Mouse (Mus musculus) urinary bladder, postnatal 36 days (tissue): ENCODE data around the gene Gm42688.

ENCODE experiments used
- DNase-seq, 2 experiments: peaks; one replicate each; pipeline ENCODE4 v3.0.0; 2022; ENCODE audit warnings: low spot score in 2 of 2, mixed read lengths in 1 of 2

The Gm42688 gene

DNA sequence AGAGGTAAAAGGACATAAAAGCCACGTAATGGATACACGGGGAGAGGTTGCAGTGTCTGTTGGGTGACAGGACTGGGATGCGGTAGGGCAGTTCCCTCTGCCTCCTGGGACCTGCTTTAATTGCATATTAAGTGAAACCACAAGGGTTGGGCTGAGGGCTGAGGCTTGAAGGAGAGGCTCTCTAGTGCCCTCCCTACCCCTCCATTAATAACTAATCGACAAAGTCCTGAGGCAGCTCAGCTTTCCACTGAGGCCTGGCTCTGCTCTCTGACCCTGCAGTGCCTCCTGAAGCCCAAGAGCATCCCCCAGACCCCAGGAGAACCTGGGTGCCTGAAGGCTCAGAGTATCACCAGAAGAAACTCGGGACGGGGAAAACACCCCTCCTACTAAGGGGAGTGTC, 16.9 kb upstream of the Gm42688 start:
- no peak for DNase-seq

DNA sequence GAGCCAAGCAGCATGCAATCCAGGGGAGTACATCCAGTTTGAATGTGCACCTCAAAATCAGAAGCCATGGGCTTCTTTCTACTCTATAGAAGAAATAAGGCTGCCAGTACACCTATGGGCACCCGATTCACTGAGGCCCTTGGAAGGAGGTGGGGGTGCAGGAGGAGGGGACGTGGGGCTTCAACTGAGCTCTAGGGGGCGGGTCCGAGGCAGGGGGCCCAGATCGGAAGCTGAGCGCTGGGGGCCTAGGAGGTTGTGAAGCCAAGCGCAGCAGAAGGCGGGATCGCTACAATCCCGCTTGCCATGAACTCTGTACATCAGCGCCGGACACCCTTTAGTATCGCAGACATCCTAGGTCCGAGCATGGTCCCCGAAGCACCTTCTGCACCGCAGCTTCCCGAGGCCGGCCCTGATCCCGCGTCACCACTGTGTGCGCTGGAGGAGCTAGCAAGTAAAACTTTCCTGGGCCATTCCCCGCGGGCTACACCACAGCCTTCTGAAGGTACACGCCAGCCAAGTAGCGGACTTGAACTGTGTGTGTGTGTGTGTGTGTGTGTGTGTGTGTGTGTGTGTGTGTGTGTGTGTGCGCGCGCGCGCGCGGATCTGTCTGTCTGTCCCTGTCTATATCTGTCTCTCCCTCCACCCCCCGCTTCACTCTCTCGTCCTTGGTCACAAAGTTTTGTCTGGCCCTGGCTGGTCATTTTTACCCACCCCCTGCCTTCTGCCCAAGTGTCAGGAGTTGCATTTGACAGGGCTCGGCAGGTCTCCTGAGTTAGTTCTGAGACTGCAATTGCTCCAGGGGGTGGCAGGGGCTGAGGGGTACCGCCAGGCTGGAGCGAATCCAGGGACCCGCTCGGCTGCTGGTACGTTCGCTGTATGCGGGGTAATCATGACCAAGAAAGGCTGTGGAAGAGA, 15.0 kb upstream of the Gm42688 start, which contains the start of gene Lbx2:
Gene Lbx2 (plus strand): TSS at position 247 of the 915 bp plus-strand sequence.
- DNase-seq: no peak

DNA sequence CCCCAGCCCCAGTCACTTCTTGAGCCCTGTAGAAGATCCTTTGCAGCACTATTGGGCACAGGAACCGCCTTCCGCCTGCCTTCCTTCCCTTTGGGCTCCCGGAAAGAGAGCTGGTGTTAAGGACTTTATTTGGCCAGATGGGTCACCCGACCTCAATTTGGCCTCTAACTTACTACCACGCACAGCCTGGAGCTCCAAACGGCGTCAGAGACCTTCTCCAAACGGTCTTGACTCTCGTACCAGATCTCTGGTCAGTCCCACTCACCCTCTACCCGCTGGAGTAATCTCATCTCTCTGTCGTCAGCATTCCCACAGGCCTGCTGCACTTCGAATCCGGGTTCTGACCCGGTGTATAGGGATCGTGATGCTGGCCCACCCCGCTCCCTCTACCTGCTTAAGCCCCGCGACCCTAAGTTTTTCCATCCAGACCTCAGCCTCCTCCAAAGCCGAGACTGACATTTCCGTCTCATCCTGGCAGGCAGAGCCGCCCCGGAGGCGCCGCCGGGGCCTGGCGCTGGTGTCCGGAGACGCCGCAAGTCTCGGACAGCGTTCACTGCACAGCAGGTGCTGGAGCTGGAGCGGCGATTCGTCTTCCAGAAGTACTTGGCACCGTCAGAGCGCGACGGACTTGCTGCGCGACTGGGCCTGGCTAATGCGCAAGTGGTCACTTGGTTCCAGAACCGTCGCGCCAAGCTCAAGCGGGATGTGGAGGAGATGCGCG, 14.1 kb upstream of the Gm42688 start:
- DNase-seq: peak in 1 of 2 experiments; percentile 11

DNA sequence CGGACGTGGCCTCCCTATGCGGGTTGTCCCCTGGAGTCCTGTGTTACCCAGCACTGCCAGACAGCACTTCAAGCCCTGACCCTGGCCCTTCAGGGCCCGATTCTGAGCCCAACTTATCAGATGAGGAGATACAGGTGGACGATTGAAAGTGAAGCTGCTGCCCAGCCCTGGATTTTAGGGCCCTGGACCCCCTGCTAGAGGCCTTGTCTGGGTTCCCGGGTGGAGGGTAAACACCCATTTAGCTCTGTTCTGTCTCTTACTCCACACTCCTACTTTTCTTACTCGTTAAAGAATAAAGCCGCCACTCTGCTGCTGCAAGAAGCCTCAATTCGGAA, 13.5 kb upstream of the Gm42688 start:
- no peak for DNase-seq

DNA sequence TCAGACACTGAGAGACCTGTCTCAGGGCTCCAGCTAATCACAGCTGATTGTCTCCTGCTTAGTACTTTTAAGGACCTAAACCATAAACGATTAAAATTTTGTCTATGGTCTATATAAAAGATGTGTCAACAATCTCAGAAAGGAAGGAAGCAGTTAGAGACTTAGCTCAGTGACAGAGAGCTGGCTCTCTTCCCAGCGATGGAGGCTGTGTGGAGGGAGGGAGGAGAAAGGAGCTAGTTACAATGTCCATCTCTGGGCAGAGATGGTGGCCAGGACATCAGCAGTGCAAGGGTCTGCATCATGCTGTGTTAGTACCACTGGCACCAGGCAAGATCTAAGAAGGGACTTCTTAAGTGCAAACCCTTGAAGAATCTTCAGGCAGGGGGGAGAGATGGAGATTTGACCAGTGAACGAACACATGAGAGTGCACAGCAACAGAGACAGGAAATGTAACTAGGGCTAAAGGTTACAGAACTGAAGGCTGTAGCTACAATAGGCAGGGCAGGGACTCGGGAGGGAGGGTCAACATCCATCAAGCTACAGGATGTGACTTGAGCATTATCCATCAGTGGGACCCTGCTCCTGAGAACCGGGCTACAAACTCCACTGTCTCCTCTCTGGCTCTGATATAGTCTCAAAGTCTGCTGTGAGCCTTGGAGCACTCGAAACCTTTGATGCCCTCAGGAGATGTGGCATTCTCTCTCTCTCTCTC, 8.8 kb upstream of the Gm42688 start:
- DNase-seq: no peak

DNA sequence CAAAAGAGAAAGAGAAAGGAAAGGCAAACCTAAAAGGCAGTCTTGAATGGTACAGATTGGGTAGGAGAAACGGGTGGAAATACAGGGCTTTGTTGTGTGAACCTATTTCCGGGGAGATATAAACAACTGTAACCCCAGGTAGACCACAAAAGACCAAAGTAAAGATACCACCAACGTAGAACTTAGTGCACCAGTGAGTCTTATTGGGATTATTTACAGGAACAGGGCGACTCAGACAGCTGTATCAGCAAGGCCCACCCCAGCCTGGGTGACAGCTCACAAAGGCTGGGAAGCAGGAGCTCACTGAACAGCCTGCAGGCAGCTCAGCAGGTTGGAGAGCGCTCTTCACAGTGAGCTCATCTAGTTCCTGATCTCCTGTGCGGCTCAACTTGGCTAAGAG, 5.4 kb upstream of the Gm42688 start:
- DNase-seq: no peak

DNA sequence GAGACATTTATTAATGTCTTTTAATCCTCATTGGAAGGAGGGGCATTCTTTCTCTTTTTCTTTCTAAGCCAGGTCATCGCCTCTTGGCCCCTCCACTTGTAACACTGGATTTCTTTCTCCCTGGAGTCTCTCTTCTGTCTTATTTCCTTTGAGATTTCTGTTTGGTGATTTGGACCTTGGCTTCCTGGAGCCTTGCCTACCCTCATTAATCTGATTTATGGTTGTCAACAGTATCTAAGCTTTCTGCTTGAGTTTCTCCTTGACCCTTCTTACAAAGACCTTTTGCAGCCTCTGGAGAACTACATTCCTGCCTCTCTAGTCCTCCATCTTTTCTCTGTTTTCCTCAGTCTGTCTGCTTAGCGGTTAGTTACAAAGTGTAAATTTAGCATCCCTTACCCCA, 3.0 kb upstream of the Gm42688 start:
- DNase-seq: no peak

DNA sequence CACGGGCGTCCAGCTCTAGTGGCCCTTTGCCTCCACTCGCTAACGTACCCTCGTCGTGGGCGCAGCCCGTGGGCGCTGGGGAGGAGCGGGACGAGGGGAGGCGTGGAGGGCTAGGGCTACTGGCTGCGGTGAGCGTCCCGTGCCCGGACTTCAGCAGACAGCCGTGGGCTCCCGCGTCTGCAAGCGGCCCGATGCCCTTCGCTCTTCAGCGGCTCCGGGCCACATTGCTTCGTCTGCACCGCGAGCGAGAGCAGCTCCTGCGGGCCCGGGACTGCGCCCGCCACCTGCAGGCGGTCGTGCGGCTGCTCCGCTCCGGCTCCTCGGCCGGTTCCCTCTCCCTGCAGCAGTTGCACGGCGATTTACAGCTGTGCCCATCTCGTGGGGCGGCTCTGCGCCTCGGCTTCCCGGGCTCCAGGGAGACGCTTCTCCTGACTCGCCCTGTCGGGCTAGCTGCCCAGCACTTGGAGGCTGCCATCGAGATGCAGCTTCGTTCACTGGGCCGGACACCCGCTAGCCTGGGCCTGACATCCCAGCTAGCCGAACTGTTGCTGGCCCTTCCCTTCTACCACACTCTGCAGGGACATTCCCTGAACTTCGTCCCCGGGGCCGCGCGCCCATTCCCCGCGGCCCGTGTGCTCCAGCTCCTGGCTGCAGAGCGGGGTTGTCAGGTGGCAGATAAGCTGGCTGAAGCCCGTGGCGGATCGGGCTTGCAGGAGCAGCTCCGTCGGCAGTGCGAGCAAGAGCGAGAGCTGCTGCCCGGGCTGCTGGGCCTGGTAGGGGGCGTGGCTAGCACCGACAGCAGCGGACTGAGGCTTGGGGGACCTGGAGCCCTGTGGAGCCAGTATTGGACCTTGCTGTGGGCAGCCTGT, 505 bp downstream of the Gm42688 start:
- peak; percentile 53 to 57 for DNase-seq

DNA sequence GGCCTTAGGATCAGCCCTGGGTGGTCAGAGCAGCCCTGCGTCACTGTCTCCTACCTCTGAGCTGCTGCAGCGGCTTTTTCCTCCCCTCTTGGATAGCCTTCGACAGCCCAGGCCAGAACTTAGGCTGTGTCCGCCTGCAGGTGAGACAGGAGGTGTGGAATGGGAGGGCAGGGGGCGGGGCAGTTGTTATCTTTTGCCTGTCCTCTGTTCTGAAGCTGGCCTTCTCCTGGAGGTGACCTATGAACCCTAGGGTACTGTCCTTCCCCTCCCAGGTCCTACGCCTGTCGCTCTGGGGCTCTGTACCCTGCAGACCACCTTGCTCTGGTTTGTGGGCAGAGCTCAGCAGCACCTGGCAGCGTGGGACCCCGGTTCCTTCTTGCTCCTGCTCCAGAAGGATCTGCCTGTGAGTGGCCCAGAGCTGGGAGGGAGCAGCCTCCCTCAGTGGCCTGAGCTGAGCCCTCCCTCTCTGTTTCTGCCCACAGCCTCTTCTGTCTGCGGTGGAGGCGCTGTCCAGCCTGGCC, 1.8 kb downstream of the Gm42688 start:
- no peak for DNase-seq

DNA sequence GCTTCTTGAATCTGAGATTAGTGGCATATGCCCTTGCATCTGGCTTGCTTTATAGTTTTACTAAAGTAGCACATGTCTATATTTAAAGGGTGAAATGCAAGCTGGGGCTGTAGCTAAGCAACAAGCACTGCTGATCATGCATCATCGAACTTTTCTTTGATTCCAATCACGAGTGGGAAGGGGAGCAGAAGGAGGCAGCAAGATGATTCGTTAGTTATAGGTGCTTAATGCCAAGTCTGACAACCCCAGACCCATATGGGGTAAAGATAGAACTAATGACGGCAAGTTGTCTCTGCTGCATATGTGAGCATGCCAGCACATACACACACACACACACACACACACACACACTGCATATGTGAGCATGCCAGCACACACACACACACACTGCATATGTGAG, 2.7 kb downstream of the Gm42688 start:
- no peak for DNase-seq

DNA sequence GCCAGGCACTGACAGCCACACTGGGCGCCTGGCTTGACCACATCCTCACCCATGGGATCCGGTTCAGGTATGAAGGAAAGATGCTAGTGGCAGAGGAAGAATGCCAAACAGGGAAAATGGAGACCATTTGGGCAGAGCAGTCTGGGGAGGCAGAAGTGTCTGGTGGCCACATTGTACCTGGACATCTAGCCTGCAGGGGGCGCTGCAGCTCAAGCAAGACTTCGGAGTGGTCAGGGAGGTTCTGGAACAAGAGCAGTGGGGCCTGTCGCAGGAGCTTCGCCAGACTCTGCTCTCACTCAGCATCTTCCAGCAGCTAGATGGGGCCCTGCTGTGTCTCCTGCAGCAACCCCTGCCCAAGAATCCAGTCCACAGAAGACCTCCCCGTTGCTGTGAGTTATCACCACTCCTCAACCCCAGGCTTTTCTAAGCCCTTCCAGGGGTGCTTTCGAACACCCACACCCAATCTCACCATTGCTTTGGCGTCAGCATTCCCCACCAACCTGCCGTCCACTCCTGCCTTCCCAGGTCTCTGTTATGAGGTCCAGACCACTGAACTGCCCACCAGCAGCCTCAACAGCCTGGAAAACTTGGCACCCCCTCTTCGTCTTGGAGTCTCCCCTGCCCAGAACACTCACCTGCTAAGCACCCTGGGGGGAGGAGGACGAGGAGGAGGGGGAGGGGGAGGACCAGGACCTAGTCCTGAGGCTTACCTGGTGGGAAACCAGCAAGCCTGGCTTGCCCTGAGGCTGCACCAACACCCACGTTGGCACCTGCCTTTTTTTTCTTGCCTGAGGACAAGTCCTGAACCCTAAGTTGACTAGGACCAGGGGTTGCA, 6.4 kb downstream of the Gm42688 start:
- DNase-seq: peak; percentile 59 to 73

DNA sequence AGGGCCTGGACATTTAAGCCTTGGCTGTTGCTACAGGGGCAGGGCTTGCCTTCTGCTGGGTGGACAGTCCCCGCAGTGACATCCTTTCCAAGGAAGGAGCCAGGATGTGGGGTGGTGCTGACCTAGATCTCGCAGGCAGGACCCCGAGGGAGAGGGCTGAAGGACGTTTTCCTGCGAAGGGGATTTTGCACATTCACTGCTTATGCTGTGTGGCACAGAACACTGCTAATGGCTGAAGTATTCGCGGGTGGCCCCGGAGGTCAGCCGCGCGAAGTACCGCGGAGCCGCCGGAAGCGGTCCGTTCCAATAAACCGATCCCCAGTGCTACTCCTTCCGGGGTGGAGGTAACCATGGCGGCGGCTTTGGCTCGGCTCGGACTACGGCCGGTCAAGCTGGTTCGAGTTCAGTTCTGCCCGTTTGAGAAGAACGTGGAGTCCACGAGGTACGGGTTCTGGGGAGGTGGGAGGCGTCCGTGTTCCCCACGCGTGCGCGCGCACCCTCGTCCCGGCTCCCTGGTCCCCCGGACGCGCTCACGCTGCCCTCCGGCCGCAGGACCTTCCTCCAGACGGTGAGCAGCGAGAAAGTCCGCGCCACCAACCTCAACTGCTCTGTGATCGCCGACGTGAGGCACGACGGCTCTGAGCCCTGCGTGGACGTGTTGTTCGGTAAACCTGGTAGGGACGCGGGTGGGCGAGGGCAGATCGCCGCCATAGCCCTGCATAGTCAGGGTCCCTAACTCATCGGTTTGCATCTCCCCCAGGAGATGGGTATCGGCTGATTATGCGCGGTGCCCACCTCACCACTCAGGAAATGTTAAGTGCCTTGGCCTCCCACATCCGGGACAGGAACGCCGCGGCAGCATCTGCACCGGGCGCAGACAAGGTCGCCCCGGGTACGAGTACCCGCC, 7.6 kb downstream of the Gm42688 start, which contains the start of gene Mrpl53:
Gene Mrpl53 (plus strand): TSS at position 279 of the 907 bp plus-strand sequence.
- DNase-seq: peak; percentile 76 to 82

DNA sequence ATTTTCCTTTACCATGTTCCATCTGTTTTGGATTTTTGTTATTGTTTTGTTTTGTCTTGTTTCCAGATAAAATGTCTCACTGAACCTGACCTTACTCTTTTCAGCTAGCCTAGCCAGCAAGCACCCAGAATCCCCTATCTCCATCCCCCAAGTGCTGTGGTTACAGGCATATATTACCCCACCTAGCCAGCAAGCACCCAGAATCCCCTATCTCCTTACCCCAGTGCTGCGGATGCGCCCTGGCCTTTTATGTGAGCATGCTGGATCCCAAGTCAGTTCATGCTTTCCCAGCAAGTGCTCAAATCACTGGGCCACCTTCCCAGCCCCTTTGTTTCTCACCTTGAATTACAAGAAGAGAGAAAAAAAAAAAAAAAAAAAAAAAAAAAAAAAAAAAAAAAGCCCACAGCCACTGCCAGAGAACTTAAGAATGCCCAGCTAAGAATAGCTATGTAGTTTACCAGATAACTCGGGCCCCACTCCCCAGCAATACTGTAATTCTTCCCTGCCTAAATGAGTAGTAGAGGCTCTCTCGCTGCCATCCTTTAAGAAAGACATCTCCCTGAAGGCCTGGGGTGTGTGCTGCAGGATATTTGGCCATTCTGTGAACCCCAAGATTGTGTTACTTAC, 10.2 kb downstream of the Gm42688 start:
- no peak for DNase-seq

DNA sequence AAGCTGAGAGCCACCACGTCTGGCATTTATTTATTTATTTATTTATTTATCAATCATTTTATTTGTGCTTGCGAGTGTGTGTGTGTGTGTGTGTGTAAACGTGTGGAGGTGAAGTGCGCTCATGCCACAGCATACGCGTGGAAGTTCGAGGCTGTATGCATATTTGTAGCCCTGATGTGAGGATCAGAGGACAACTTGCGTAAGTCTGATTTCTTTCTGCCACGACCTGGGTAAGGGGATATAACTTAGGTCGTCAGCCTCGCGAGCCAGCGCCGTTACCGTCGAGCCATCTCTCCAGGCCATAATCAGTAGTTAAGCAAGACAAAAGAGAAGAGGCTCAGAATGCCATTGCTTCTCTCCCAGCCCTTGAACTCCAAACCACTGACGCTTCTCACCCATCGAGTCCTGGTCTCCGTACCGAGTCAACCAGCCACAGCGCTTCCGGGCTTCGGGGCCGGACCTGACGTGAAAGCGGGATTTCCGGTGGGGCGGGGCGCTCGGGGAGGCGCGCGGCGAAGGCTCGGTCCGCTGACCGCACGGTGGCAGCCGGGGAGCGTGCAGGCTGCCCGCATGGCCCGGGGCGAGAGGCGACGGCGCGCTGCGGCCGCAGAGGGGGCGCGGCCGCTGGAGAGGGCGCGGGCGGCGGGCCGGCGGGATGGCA, 13.7 kb downstream of the Gm42688 start, which contains the start of gene Mogs:
Gene Mogs (plus strand): TSS at position 486 of the 661 bp plus-strand sequence.
- DNase-seq: peak; percentile 92 to 95

DNA sequence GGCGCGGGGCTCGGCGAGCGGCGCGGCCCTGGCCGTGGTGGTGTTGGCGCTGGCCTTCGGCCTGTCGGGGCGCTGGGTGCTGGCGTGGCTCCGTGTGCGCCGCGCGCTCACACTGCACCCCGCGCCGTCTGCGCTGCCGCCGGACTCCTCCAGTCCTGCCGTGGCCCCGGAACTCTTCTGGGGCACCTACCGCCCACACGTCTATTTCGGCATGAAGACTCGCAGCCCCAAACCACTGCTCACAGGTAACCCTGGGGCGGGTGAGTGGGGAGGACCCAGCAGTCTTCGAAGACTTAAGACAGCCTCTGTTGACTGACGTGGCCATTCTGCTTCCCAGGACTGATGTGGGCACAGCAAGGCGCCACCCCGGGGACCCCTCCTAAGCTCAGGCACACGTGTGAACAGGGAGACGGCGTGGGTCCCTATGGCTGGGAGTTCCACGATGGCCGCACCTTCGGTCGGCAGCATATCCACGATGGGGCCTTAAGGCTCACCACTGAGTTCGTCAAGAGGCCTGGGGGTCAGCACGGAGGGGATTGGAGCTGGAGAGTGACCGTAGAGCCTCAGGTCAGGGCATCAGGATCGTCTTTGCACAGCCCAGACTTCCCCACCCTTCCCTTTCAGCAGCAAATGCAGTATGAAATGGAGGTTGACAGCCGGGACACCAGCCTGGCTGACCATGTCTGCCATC, 14.4 kb downstream of the Gm42688 start:
- DNase-seq: no peak

DNA sequence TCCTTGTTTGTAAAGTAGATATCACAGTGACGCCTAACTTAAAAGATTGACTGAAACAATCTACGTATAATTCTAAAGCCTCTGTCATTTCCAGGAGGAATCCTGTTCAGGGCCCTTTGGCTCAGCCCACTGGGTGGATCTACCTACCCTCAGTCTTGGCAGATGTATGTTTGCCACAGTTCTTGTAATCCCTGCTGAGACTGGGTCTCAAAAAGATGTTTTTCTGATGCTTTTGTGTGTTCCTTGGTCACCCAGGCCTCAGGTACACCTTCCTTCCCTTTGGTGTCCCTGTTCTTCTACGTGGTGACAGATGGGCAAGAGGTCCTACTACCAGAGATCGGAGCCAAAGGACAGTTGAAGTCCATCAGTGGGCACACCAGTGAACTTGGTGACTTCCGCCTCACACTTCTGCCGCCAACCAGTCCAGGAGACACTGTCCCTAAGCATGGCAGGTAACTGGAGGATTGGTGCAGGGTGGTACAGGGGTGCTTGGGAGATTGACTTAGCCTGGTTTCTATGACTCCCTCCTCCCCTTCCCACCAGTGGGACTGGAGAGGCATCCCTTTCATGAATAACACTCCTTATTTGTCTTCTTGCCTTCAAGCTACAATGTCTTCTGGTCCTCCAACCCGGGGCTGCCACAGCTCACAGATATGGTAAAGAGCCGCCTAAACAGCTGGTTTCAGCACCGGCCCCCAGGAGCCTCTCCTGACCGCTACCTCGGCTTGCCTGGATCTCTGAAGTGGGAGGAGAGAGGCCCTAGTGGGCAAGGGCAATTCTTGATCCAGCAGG, 15.2 kb downstream of the Gm42688 start:
- no peak for DNase-seq

DNA sequence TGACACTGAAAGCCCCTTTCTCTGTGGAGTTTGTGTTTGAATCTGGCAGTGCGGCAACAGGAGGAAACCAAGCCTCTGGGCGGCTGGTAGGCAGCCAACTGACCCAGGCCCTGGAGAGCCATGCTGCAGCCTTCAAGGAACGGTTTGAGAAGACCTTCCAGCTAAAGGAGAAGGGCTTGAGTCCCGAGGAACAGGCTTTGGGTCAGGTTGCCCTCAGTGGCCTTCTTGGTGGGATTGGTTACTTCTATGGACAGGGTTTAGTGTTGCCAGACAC, 15.7 kb downstream of the Gm42688 start:
- no peak for DNase-seq
